Mouse (Mus musculus): ENCODE measurements around the gene Rpl27. TPM values are rescaled to one million over a fixed set of nuclear protein-coding genes. Genes with fewer than 3 reads are reported as not detected.
A peak's percentile ranks its signal among the peaks of the same experiment; 100 is the strongest.
"Not testable (repeated sequence)": the region's sequence is repeated elsewhere in the genome, so short reads cannot be mapped to it uniquely, and the experiment has no call there.

The Rpl27 gene
- 10 to 100 TPM; 48.6 to 99.3 (median 63.5) TPM for total RNA-seq (2022)

DNA sequence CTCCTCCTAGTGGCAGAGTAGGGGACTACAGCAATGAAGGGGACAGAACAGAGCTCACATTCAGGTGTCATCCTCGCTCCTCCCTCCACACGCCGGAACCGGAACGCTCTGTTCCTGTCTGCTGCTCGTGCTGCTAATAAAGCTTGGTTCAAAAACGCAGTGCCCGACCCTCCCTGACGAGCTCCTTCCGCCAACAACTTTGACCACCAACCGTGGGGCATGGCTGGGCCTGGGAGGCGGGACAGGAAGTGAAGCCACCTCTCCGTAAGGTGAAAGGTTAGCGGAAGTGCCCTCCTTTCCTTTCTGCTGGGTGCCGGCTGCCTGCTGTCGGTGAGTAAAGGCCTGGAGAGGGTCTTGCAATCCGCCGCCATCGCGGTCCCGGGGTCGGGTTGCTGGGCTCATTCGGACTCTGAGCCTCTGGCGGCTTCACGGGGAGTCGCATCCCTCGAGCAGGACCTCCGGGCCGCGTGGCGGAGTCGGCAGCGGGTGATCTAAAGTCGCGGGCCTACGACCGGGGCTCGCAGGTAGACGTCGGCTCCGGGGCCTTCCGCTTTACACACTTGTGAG, at the start of gene Rpl27:
Gene Rpl27, plus strand, starts transcription at position 172 of the 567 bp plus-strand sequence.
- peak; percentile 98 for DNase-seq

DNA sequence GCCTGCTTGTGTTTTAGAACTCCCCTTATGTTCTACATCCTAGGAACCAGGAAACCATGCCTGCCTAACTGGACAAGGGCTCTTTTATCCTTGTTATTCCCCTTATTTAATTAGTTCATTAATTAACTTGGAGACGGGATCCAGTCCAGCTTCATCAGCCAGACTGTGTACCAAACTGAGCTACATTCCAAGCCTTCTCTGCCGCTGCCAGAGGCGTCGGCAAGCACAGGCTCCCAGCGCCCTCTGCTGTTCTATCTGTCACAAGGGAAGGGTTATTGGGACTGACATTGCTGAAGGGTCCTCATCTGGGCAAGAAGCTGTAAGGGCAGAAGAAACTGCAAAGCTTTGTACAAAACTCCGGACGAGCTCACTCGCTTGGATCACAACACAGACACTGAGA, 47.0 kb upstream of the Rpl27 start:
- DNase-seq = peak; percentile 53

DNA sequence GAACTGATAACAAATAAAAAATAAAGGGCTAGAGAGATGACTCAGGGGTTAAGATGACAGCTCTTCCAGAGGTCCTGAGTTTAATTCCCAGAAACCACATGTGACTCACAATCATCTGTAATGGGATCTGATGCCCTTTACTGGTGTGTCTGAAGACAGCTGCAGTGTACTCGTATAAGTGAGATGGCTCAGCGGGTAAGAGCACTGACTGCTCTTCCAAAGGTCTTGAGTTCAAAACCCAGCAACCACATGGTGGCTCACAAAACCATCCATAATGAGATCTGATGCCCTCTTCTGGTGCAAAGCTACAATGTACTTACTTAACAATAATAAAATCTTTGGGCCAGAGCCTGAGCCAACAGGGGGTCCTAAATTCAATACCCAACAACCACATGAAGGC, 26.8 kb upstream of the Rpl27 start:
- DNase-seq = no peak

DNA sequence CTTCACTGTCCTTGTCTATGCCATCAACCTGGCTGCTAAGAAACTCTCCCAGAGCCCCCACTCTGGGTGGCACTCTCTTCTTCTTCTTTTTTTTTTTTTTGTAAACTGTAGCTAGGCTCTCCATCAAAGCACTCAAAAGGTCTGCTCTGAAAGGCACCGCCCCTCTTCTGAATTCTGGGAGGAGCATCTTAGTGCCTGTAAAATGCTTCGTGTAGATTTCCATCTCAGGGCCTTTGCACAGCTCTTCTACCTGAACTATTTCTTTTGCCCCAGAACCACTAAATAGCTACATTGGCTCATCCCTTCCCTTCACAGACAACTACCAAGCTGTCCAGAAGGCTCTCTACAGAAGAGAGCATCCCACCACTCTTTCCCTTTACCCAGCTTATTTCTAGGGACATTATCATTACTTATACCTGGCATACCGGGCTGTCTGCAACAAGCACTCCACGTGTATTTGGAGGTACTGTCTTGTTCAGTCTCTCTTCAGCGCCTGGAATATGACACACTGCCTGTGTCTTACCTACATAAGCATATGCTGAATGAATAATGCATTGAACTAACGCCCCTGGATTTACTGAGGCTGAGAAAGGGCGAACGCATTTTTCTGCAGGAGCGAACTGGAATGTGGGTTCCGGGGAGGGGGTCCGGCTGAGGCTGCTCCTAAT, 25.5 kb upstream of the Rpl27 start:
- DNase-seq = no peak

DNA sequence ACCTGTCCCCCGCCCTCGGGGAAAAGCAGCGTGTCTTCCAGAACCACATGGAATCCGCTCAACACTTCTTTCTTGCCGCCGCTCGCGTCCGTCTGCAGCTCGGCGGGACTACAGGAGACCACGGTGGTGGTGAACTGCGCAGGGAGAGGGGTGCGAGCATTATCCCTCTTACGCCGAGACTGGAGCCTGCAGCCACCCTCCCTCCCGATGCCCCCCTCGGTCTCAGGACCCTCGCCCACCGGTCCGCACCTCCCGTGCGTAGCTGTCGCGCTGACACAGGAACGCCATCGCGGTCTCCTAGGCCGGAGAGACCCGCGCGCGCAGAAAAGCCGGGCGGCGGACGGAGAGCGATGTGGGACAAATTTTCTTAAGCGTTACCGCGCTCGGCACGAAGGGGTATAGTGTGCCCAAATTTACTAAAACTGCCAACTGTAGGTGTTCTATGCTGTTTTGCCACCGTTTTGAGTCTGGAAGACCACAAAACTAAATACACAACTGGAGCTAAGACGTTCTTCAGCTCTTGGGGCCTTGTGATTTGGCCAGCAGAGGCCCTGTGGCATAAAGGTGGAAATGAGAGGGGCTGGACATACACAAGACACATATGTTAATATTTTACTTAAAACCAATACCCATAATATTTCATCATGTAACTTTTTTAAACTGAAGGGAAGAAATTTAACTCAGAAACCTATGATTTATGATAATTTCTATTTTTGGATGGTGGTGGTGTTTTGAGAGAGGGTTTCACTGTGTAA, 24.8 kb upstream of the Rpl27 start, which contains the start of gene Aarsd1:
Gene Aarsd1, minus strand, starts transcription at position 515 of the 755 bp plus-strand sequence.
- DNase-seq = peak; percentile 68

DNA sequence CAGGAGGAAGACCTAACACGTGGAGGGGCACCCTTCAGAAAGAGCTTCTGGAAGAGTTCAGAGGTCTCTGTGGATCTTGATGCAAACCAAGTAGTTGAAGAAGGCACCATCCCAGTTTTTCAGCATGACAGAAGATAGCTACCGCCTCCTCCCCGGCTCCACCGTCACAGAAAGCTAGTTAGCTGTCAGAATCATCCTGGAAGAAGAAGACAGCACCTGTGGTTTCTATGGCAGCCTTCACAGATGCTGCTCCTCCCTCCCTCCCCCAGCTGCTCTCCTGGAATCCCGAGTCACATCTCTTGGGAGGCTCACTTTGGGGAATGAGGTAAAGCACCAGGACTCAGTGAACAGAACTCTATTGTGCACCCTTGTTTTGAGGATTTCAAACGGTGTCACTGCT, 23.1 kb upstream of the Rpl27 start:
- no peak for DNase-seq

DNA sequence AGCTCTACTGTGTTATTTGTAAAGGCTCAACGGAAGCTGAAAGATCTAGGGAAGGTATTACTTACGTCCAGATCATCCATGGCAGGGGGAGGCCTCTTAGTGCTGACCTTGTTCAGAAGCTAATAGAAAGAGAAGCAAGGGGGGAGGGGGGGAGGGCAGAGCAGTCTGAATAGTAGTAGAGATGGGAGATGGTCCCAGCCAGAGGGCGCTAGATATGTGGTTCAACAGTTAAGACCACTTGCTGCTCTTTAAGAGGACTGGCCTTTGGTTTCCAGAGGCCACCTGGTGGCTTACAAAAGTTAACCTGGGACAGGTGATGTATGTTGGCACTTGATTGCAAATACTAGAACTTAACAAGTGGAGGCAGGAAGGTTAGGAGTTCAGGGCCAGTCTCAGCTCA, 22.5 kb upstream of the Rpl27 start:
- no peak for DNase-seq

DNA sequence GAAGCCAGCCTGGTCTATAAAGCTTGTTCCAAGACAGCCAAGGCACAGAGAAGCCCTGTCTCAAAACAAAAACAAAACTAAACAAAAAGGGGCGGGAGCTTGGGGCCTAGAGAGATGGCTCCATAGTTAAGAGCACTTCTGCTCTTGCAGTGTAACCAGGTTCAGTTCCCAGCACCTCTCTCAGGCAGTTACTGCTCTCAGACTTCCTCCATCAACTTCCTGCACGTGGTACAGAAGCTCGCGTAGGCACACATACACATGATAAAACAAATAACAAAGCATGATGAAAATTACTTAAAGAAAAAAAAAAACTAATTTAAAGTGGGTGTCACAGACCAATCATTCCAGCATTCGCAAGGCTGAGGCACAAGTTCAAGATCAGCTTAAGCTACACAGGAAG, 21.9 kb upstream of the Rpl27 start:
- no peak for DNase-seq

DNA sequence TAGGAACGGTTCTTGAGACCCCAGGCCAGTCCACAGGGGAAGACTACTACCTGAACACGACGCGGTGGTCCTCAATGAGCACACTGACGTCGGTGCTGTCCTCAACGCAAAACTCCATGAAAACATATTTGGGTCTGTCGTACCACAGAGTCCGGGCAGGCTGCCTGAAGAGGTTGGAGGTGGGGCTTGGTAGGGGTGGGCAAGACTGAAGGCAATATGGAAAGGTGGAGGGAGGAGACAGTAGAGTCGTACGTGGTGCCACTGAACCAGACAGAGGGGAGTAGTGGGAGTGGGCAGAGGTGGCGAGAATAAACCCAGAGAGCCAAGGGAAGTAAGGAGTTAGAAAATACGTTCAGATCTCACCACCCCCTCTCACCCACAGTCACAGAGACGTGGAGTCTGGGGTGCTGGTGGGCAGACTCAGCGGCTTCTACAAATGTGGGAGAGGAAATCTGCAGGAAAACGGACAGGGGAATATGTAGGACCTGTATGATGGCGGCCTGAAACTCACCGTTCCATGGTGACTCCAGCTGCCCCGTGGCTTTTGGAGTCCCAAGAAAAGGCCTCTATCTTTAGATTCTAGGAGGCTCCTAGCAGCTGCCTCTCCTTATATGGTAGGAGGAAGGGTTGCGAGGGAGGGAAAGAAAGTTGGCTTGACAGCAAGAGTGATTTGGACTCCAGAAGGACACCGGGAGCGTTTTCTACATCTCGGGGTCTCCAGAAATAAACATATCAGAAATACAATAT, 17.8 kb upstream of the Rpl27 start, which contains the start of gene Gm27029:
Gene Gm27029, minus strand, starts transcription at position 692 of the 747 bp plus-strand sequence.
- DNase-seq = no peak

DNA sequence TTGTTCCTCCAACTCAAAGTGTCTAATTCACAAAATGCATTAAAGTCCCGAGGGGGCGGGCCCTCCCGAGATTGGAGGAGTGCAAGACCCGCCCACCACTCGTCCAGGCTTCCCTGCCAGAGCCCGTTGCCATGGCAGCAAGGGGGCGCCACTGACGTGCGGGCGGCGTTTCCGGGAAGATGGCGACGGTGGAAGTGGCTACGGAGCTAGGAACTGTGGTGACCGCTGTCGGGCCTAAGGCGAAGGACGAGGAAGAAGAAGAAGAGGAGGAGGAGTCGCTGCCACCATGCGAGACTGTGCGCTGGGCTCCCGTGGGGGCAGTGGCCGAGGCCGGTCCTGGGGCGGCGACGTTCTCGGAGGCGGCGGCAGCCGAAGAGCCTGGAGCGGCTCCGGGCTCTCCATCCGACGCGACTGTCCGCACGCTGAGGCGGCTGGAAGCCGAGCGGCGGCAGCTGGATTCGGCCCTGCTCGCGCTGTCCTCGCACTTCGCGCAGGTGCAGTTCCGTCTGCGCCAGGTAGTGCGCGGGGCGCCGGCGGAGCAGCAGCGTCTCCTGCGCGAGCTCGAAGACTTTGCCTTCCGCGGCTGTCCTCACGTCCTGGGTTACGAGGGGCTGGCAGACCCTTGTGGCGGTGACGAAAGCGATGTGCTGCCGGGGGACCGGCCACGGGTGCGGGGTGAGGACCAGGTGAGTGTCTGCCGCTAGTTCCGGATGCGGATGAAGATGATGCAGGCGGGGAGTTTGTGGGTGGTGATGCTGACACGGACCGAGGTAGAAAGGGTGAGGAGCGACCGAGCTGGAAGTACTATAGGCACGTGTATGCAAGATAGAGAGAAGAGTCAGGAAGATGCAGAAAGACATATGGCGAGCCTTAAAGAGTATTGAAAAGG, 16.9 kb upstream of the Rpl27 start, which contains the start of the genes Rundc1 and Ptges3l:
Gene Rundc1, plus strand, starts transcription at position 161 of the 889 bp plus-strand sequence.
Gene Ptges3l, minus strand, starts transcription at position 409 of the 889 bp plus-strand sequence.
- peak; percentile 98 for DNase-seq

DNA sequence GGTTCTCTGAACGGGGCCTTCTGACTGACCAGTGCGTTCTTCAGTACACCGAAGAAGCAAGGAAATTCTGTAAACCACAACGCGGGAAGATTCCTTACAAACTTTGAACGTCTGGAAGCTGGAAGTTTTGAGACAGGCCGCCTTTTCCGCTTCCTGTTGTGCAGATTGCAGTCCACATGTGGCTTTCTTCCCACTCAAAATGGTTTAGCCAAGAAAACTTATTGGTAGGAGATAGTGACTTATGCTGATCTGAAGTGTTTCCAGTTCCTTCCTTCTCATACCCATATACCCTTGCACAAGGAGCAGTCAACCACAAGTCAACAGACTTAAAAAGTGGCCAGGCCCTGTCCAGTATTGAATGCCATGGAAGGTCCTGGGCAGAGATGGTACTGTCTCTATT, 15.9 kb upstream of the Rpl27 start:
- DNase-seq = no peak

DNA sequence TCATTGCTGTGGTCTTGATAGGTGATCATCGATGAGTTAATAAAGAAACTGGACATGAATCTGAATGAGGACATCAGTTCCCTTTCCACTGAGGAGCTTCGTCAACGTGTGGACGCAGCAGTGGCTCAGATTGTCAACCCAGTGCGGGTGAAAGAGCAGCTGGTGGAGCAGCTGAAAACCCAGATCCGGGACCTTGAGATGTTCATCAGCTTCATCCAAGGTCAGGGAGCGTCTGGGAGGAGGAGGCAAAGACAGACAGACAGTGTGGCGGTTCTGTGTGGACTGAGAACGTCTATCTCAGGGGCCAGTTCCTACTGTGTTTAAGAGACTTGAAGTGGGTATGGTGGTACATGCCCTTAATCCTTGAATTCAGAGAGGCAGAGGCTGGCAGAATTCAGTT, 10.8 kb upstream of the Rpl27 start:
- DNase-seq = no peak

DNA sequence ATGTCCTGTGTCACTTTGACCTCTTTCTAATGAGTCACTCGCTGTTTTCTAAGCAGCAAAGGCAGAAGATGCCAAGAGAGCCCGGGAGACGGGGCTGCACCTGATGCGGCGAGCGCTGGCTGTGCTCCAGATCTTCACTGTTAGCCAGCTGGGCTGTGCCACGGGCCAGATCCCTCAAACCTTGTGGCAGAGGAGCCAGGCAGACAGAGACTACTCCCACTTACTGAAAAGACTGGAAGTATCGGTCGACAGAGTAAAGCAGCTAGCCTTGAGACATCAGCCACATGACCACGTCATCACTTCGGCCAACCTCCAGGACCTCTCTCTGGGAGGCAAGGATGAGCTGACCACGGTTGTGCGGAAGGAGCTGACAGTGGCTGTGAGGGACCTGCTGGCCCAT, 8.7 kb upstream of the Rpl27 start:
- no peak for DNase-seq

DNA sequence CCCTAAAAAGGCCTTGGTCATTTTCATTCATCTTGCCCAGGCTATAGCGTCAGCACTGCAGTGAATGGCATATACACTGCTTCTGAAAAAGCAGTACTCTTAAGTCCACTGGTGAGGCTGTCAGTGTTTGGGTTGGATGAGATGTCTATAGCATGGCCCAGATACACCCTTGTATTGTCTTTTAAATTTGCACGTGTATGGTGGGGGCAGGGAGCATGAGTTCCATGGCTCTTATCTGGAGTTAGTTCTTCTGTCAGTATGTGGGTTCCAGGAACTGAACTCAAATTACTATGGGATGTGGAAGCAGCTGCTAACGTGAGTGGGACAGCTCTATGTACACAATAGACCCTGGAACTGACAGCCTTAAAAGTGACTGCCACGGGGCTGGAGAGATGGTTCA, 6.3 kb upstream of the Rpl27 start:
- DNase-seq = no peak

DNA sequence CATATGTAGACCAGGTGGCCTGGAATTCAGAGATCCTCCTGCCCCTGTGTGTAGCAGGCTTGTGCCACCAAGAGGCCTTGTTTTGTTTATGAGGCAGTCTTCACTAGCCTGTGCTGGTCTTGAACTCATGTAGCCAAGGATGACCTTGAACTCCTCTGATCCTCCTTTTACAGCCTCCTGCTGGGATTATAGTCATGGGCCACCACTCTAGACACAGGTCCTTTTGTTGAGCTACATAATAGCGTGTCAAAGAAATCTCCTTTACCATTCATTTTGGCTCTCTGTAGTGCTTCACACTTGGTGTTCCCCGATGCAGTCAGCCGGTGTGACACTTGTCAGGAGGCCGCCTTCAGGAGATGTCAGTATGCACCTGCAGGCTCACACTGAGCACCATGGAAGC, 5.2 kb upstream of the Rpl27 start:
- no peak for DNase-seq

DNA sequence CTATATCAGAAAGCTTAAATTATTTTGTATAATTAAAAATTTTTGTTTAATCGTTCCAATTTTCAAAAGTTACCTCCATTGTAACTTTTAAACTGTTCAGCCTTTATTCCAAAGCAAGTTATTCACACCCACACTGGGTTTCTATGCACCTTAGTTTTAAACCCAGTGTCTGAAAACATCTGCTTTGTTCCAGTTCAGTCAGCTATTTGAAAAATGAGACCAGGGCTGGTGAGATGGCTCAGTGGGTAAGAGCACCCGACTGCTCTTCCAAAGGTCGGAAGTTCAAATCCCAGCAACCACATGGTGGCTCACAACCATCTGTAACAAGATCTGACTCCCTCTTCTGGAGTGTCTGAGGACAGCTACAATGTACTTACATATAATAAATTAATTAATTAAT, 4.1 kb upstream of the Rpl27 start:
- DNase-seq = not testable (repeated sequence)

DNA sequence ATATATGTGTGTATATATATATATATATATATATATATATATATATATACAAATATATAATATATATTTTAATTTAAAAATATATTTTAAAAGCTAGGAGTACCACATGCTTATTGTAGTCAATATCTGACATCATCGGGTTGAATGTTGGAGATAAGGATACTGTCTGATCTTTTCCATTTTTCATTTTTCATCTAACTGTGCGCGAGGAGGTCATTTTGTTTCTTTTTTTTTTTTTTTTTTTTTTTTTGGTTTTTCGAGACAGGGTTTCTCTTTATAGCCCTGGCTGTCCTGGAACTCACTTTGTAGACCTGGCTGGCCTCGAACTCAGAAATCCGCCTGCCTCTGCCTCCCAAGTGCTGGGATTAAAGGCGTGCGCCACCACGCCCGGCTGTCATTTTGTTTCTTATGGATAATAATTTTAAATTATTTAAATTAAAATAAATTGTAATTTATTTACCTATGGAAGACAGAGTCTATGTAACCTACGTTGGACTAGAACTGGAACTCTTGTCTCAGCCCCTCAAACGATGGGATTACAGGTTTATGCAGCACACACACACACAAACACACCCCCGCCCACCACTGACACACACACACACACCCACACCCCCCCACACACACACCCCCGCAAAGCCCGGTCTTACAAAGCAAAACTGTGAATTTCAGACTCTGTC, 510 bp upstream of the Rpl27 start:
- DNase-seq = not testable (repeated sequence)

DNA sequence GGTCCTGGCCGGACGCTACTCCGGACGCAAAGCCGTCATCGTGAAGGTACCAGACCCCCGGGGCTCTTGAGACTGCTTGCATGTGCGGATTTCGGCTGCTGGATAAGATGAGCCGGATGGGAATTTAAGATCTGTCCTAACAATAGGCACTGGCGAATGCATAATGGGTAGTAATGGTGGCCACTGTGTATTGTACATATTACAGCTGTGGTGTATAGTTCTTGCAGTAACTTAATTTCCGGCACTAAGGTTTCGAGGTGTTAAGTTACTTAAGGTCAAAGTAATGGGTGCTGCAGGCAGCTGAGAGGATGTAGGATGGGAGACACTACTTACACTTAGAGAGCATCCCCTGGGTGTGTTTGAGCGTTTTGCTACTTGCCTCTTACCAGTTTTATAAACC, 662 bp downstream of the Rpl27 start:
- no peak for DNase-seq

DNA sequence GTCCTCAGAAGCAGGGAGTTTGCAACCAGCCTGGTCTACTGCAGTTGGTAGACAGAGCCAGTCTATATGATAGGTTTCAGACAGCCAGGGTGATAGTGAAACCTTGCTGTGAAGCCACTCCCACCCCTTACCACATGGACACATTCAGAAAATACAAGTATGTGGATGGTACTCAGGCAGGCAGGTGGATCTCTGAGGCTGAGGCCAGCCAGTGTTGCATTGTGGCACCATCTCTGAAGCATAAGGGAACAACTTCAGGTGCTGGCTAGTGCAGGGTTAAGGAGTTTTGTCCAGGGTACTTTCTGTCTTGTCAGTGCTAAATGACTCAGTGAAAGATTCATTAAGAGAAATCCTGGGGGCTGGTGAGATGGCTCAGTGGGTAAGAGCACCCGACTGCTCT, 4.2 kb downstream of the Rpl27 start:
- DNase-seq = no peak

DNA sequence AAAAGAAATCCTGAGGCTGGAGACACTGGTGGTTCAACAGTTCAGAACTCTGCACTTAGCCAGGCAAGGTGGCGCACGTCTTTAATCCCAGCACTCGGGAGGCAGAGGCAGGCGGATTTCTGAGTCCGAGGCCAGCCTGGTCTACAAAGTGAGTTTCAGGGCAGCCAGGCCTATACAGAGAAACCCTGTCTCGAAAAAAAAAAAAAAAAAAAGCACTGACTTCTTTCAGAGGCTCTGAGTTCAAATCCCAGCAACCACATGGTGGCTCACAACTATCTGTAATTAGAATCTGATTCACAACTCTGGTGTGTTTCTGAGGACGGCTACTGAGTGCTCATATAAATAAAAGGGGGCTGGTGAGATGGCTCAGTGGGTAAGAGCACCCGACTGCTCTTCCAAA, 4.8 kb downstream of the Rpl27 start:
- DNase-seq = not testable (repeated sequence)

DNA sequence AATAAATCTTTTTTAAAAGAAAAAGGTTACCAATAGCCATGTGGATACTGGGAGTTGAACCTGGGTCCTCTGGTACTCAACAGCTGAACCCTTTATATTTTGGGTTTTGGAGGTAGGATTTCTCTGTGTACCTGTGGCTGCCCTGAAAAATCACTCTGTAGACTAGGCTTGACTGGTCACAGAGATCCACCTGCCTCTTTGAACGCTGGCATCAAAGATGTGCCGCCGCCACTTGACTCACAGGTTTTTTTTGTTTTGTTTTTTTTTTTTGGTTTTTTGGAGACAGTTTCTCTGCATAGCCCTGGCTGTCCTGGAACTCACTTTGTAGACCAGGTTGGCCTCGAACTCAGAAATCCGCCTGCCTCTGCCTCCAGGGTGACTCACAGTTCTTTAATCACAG, 5.7 kb downstream of the Rpl27 start:
- no peak for DNase-seq
